Mouse (Mus musculus) mesoderm, embryonic 11.5 days (tissue): ENCODE measurements at regions not wholly inside any gene's neighbourhood (a gene's known extent, or its start where the extent isn't known, plus 50 kb on each side); places are given as distances from the start of the nearest gene placed in this dataset.

ENCODE experiments used
- DNase-seq: peaks from one replicate; pipeline ENCODE4 v3.0.0-alpha.2; 2012; ENCODE audit warnings: low read depth, low spot score

DNA sequence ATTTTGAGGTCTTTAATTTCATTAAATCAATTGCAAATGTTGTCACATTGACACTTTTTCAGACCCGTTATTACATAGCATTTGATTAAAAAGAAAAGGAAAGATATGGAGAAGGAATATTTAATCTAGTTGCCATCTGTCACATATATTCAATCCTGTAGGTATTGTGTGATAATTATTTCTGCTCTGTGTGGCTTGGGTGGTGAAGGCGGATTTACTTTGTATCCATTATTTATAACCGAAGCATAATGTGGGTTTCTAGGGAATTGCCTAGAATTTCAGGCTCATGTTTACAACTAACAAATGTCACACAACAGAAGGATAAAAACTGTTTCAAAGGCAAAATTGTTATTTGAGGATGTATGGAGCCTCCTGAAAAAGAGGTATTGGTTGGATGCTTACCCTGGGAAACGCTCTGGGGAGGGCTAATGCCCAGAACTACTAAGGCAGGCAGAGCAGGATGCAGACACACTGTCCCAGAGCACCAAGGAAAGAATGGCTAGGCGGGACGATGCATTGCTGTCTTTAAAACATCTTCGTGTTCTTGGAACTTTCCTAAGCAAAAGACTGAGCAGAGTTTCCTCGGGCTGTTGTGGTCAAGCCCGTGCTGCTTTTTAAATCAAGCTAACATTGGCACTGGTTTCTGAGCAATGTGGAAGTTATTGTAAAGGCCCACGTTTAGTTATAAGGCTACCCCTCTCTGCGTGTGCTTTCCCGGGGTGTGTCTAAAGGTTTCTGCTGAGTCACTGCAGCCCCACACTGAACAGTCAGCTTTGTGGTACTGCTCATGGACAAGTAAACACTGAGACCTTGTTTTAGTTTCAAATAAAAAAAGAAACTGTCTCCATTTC lies 105.8 kb upstream of the Sgk1 start:
- DNase-seq, result no peak

DNA sequence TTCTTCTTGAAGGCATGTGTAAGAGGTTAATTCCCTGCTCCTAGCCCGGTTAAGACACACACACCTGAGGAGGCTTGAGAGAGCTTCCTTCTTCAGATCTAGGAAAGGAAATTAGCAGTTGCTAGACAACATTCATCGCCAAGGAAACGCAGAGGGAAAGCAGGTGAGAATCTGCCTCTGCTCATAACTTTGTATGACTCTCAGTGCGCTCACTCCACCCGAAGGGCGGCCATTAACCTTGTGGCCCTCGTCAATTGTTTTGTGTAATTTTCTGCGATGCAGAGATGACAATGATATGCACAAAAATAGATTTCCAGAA lies 105.3 kb upstream of the Sgk1 start:
- DNase-seq, result no peak

DNA sequence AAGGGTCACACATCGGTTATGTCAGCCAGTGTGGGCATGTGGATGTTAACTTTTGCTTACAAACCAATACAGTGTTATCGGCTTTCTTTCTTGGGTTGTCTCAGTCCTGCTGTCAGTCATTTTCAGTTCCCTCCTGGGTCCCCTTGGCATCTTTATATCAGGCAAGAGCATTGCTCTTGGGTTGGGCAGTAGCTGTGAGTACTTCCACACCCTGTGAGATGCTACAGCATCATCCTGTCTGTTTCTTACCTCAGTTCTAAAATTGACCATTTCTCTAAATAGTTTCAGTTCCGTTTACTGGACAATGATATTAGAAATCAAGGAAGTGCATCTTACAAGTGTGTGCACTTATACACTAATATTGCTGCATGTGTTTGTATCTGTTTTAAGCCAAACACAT lies 104.9 kb upstream of the Sgk1 start:
- DNase-seq, result no peak

- peak; percentile 12 for DNase-seq
These were observed 98.5 kb upstream of the Sgk1 start for GRCm38 (mm10) chr10:21783478-21783877.

- DNase-seq, result no peak
These were observed 96.9 kb upstream of the Sgk1 start for GRCm38 (mm10) chr10:21785110-21785509.

DNA sequence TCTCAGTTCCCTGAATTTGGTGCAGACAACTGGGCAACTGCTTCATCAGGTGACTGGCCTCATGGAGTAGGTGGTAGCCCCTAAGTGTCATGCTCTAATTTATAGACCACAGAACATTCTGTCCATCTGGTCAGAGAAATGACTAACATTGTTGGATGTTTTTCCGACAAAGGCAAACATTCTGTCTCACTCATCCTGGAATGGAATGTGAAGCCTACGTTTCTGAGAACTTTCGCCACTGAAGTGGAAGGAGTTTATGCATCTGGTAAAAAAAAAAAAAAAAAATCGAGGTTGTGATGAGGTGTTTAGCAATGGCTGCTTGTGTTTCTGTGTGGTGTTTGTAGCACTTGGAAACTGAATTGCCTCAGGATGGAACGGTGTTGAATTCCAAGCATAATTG lies 96.2 kb upstream of the Sgk1 start:
- no peak for DNase-seq

GRCm38 (mm10) chr10:21789847-21790530 lies 92.0 kb upstream of the Sgk1 start:
- DNase-seq, result peak; percentile 16

DNA sequence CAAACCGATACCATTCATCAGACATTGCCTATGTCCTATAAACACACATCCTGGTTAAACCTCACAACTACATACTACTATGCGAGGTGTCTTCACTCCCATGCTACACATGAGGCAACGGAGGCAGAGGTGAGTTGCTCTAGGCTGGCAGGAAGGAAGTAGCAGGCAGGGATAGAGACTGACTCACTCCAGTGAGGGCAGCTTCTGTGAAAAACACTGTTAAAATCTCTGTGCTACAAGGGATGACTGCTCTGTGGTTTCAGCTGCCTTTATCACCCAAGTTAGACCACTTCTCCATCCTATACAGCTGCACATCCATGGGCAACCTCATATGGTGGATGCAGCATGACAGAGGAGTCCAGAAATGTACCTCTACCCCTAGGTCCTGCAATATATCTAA lies 91.0 kb upstream of the Sgk1 start:
- no peak for DNase-seq

DNA sequence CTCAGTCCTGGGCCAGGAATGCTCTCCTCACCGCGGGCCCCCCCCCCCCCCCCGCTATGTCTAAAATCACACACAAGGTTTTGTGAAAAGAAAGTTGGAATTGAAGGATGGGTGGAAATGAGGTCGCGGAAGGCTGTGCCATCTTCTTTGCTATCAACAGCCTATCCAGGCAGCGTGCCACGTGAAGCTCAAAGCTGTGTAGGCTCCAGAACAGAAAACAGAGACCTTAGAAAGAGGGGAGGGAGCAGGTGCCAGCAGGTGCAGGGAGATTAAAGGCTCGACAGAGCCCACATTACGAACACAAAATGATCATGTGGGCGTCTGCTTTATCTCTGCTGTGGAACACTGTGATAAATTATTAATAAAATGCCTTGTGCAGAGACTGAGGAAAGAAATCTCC lies 89.6 kb upstream of the Sgk1 start:
- no peak for DNase-seq

GRCm38 (mm10) chr10:21793641-21794040 lies 88.3 kb upstream of the Sgk1 start:
- DNase-seq, result no peak

GRCm38 (mm10) chr10:21796386-21796785 lies 85.6 kb upstream of the Sgk1 start:
- DNase-seq, result no peak

GRCm38 (mm10) chr10:21798103-21798502 lies 83.9 kb upstream of the Sgk1 start:
- no peak for DNase-seq

DNA sequence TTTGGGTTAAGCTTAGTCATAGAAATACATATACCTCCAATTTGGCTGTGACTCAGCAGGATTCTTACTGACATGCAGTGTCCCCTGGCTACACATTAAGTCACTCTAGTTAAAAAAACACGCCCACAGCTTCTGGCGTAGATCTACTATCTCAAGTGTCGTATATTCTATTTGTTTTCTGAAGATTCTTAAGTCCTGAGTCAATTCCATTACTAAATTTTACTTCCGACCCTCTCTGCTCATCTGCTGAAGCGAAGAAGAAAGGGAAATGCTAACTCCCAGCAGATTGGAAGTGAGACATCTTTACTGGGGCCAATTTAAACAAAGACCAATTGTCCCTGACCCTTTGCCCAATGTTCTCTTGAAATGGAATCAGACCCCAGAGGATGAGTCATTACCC lies 80.4 kb upstream of the Sgk1 start:
- DNase-seq, result no peak

GRCm38 (mm10) chr10:21803184-21803583 lies 78.8 kb upstream of the Sgk1 start:
- DNase-seq, result no peak

DNA sequence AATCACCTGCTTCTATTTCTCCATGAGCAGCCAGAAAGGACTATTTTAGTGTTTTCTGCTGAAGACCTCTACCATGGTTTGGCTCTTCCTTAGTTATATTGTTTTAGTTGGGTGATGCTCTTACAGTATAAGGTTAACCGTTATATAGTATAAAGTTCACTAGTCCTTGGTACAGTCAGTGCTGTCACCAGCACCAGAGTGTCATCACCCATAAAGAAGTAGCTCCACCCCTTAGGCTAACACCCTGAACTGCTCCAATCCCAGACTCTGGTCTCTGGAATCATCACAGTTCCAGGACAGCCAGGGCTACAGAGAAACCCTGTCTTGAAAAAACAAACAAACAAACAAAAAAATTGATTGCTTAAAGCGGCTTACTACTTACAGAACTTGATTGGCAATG lies 77.2 kb upstream of the Sgk1 start:
- no peak for DNase-seq

GRCm38 (mm10) chr10:21805606-21806005 lies 76.4 kb upstream of the Sgk1 start:
- DNase-seq, result no peak

DNA sequence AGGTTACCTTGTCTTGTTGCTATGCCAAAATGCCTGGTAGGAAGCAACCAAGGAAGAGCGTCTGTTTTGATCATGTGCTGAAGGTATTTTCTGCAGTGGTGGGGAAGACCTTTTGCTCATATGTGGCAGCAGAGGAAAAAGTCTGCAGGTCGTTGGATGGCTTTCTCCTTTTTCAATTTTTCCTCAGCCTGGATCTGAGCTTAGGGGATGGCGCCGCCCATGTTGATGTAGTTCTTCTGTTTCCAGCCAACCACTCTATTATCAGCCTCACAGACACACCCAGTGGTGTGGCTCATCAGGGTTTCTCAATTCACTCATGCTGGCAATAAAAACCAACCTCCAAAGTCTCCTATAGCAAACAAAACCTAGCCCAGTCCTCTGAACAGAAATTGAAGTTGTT lies 75.3 kb upstream of the Sgk1 start:
- DNase-seq, result no peak

DNA sequence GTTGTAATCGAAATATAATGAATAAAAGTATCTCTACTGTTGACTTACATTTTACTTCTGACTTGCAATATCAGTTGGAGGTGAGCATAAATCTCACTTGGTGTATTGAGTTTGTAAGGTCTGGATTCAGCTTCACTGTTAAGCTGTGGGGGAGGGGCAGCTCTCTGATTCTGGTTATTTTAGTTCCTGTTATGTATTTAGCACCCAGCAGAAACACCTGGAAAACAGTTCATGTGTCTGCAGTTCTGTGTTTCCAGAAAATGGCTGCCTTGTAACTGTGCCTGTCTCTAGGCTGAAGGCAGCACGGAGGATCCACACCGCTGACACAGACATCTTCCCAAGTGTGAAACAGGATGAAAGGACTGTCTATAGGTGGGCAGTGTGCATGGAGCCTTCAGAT lies 62.3 kb upstream of the Sgk1 start:
- DNase-seq, result no peak

DNA sequence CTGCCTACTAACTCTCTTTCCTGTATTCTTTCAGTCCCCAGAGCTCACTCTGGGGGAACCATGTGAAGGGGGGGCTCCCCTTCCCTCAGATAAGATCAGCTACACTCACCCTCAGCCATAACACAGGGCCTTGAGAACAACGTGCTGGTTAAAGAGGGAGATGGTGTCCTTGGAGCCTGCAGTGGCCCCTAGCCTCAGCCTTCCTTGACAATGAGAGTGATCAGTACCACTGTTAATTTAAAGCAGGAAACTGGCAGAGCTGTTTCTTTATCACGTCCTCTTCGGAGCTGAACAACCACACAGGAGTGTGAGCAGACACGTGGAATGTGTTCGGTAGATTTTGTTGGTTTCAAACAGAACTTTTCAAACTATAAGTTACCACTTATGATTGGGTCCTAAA lies 60.6 kb upstream of the Sgk1 start:
- DNase-seq, result no peak

DNA sequence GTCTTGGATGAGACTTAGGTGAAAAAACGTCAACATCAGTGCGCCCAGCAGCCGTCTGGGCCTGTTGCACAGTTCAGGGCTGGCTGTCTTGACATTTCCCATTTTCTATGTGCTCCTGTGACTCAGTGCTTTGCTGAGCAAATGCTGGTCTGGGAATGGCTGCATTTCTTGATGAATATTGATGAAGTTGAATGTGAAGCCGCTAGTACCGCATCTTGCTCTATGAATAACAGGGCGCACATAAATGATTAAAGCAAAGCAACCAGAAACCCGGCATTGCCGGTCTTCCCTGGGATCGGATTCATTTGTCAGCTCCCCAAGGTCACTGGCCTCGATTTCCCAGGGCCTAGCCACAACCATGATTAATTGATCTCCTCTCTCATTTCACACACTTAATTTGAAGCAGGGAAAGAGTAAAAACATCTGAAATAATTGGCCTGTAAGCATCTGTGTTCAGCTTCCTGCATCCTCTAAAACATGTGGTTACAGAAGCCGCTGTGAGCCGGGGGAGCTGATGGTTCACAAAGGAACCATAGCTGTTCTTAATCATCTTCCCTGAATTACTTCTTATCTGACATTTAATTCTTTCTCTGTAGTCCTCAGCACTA lies 57.5 kb upstream of the Sgk1 start:
- DNase-seq, result peak; percentile 41

DNA sequence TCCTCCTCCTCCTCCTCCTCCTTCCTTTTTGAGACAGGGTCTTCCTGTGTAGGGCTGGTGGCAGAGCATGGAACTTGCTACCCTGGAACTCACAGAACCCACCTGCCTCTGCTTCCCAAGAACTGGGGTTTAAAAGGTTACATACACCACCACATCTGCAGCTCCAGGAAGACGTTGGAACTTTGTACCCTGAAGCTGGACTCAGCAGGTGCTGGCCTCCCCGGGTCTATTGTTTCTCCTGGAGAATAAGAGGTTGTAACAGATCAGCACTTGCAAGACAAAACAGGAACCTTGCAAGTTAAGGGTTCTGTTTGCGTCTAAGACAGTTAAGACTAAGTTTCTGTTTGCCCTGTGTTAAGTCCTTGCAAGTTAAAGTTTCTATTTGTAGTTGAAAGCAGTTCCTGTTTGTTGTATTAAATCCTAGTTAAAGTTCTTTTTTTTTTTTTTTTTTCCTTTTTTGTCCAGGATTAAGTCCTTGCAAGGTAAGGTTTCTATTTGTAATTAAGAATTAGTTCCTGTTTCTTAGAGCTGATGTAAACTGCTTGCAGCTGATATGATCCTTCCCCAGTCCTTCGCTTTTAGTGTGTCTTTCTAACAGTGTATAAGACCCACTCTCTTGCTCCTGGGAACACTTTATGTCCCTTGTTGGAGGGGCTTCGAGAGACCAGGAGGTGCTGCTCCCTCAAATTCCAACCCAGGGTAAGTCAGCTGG lies 55.0 kb upstream of the Sgk1 start:
- DNase-seq, result no peak

DNA sequence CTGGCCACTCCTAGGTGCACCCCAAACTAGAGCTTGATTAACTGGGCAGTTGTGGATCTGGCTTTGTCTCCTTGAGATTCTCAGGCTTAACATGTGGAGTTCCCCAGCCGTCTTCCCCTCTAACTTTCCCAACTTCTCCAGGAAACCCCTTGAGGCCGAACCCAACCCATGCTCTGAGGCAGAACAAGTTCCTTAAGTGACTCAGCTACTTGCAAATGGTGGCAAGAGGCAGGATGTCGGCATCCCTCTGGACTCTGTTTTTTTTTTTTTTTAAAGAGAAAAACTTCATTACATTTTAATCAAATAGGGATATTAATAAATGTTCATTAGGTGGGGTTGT lies 54.5 kb upstream of the Sgk1 start:
- no peak for DNase-seq
